Mouse (Mus musculus): Measurements from ENCODE around the gene Cldn34b2. TPM values are rescaled to one million over a fixed set of nuclear protein-coding genes. Genes with fewer than 3 reads are reported as not detected.
A peak's percentile ranks its signal among the peaks of the same experiment; 100 is the strongest.
"Not testable (repeated sequence)": the region's sequence is repeated elsewhere in the genome, so short reads cannot be mapped to it uniquely, and the experiment has no call there.

Cldn34b2 gene
- polyA plus RNA-seq, 1 experiment from 2014 or later: not detected

GRCm38 (mm10) chrX:155166313-155166712 lies 38.1 kb upstream of the Cldn34b2 start:
- Histone ChIP-seq H3K27ac (ENCODE audit: low read depth) (no peak overlapping the region), H3K4me2 (no peak overlapping the region), H3K36me3 (ENCODE audit: insufficient read depth) (no peaks in the 10 kb centered on the region), H3K4me3 (ENCODE audit: low read depth, low read length) (no peak overlapping the region), H3K9me3 (ENCODE audit: low read depth, low read length) (no peaks in the 10 kb centered on the region), H3K27me3 (ENCODE audit: insufficient read depth, low read length) (no peaks in the 10 kb centered on the region), H3K9ac (no peak overlapping the region), H3K4me1 (ENCODE audit: insufficient read depth) (no peaks in the 10 kb centered on the region)
- no peak for ATAC-seq (ENCODE audit: insufficient read depth)
- no peak for TF ChIP-seq CTCF (IDR thresholded peaks at IDR 0.05; ENCODE audit: low read depth)
- DNase-seq: no peak
- 67% methylated on average over 2 of the region's 2 CpGs for whole genome bisulfite sequencing

DNA sequence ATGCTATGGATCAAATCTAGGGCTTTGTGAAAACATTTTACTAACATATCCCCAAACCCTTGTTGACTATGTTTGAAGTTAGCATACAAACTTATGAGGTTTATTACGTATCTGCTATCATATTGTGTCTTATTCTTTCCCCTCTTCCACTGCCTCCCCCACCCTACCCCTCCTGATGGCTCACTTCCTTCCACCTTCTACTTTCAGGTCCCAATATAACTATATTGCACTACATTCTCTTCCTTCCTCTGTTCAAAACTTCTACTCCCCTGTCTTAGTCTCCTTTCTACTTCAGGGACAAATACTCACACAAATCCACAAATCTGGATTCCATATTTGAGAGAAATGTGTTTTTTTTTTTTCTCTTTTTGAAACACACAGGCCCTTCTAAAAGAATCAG lies 35.3 kb upstream of the Cldn34b2 start:
- Histone ChIP-seq H3K27me3 (ENCODE audit: insufficient read depth, low read length) (no peaks in the 10 kb centered on the region), H3K9me3 (ENCODE audit: low read depth, low read length) (no peaks in the 10 kb centered on the region), H3K9ac (no peak overlapping the region), H3K27ac (ENCODE audit: low read depth) (no peak overlapping the region), H3K36me3 (ENCODE audit: insufficient read depth) (no peaks in the 10 kb centered on the region), H3K4me1 (ENCODE audit: insufficient read depth) (no peaks in the 10 kb centered on the region), H3K4me2 (no peak overlapping the region), H3K4me3 (ENCODE audit: low read depth, low read length) (no peak overlapping the region)
- DNase-seq (no peak), ATAC-seq (ENCODE audit: insufficient read depth) (no peak)
- TF ChIP-seq CTCF (IDR thresholded peaks at IDR 0.05; ENCODE audit: low read depth): no peak
- WGBS: 39% methylated on average over 1 of the region's 1 CpGs

GRCm38 (mm10) chrX:155151868-155152267 lies 23.7 kb upstream of the Cldn34b2 start:
- Histone ChIP-seq H3K4me1 (ENCODE audit: insufficient read depth) (no peaks in the 10 kb centered on the region), H3K9ac (no peak overlapping the region), H3K27me3 (ENCODE audit: insufficient read depth, low read length) (no peaks in the 10 kb centered on the region), H3K4me2 (no peak overlapping the region), H3K27ac (ENCODE audit: low read depth) (no peak overlapping the region), H3K4me3 (ENCODE audit: low read depth, low read length) (no peak overlapping the region), H3K36me3 (ENCODE audit: insufficient read depth) (no peaks in the 10 kb centered on the region), H3K9me3 (ENCODE audit: low read depth, low read length) (no peaks in the 10 kb centered on the region)
- WGBS: 88% methylated on average over 1 of the region's 1 CpGs
- TF ChIP-seq CTCF (IDR thresholded peaks at IDR 0.05; ENCODE audit: low read depth): no peak
- DNase-seq (no peak), ATAC-seq (ENCODE audit: insufficient read depth) (no peak)

GRCm38 (mm10) chrX:155144718-155145117 lies 16.5 kb upstream of the Cldn34b2 start:
- Histone ChIP-seq H3K9ac (no peak overlapping the region), H3K36me3 (ENCODE audit: insufficient read depth) (no peaks in the 10 kb centered on the region), H3K27me3 (ENCODE audit: insufficient read depth, low read length) (no peaks in the 10 kb centered on the region), H3K9me3 (ENCODE audit: low read depth, low read length) (no peaks in the 10 kb centered on the region), H3K27ac (ENCODE audit: low read depth) (no peak overlapping the region), H3K4me3 (ENCODE audit: low read depth, low read length) (no peak overlapping the region), H3K4me1 (ENCODE audit: insufficient read depth) (no peaks in the 10 kb centered on the region), H3K4me2 (no peak overlapping the region)
- 12% methylated on average over 3 of the region's 3 CpGs for WGBS
- DNase-seq (peak; percentile 61), ATAC-seq (ENCODE audit: insufficient read depth) (peak; percentile 66; the same call in 1 of the 2 replicates)
- TF ChIP-seq CTCF (IDR thresholded peaks at IDR 0.05; ENCODE audit: low read depth): peak; percentile 58

DNA sequence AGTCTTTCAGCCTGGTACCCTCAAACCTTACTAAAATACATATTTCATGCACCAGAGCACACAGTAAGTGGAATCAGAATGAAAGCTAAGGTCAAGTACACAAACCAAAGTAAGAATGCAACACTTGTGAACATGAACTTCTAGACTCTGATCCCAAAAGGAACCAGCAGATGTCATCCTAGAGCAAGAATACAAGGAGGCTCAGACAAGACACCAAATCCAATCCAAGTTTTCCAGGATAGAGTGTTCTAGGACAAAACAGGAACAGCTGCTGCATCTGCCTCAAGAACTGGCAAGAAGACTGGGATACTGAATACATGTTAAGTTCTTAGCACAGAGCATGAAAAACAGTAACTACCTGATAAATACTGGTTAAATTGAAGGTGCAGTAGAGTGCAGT lies 30.2 kb downstream of the Cldn34b2 start:
- no peaks in the 10 kb centered on the region for H3K36me3 ChIP-seq (ENCODE audit: insufficient read depth)
- H3K4me3 ChIP-seq (ENCODE audit: low read depth, low read length): no peak overlapping the region
- no peak overlapping the region for H3K9ac ChIP-seq
- H3K27ac ChIP-seq (ENCODE audit: low read depth): no peak overlapping the region
- ATAC-seq (ENCODE audit: insufficient read depth): no peak
- H3K4me1 ChIP-seq (ENCODE audit: insufficient read depth): no peaks in the 10 kb centered on the region
- no peak overlapping the region for H3K4me2 ChIP-seq
- peak; percentile 45; the same call in 1 of the 2 replicates for TF ChIP-seq CTCF (IDR thresholded peaks at IDR 0.05; ENCODE audit: low read depth)
- no peaks in the 10 kb centered on the region for H3K9me3 ChIP-seq (ENCODE audit: low read depth, low read length)
- H3K27me3 ChIP-seq (ENCODE audit: insufficient read depth, low read length): no peaks in the 10 kb centered on the region
- DNase-seq: peak; percentile 43

- not testable (repeated sequence) for H3K4me1 ChIP-seq (ENCODE audit: insufficient read depth); H3K9ac ChIP-seq; H3K36me3 ChIP-seq (ENCODE audit: insufficient read depth); H3K9me3 ChIP-seq (ENCODE audit: low read depth, low read length); DNase-seq; H3K27me3 ChIP-seq (ENCODE audit: insufficient read depth, low read length); H3K4me3 ChIP-seq (ENCODE audit: low read depth, low read length); H3K4me2 ChIP-seq; H3K27ac ChIP-seq (ENCODE audit: low read depth); ATAC-seq (ENCODE audit: insufficient read depth)
- WGBS: 75% methylated on average over 2 of the region's 4 CpGs
Measured at GRCm38 (mm10) chrX:155093566-155093965, 34.6 kb downstream of the Cldn34b2 start, which contains the start of gene Magea2. Magea2 (minus strand) TSS chrX:155093666.

- DNase-seq; H3K4me3 ChIP-seq (ENCODE audit: low read depth, low read length); H3K36me3 ChIP-seq (ENCODE audit: insufficient read depth); H3K9me3 ChIP-seq (ENCODE audit: low read depth, low read length); H3K4me1 ChIP-seq (ENCODE audit: insufficient read depth); H3K27me3 ChIP-seq (ENCODE audit: insufficient read depth, low read length); H3K9ac ChIP-seq; H3K4me2 ChIP-seq; ATAC-seq (ENCODE audit: insufficient read depth); H3K27ac ChIP-seq (ENCODE audit: low read depth): not testable (repeated sequence)
- 93% methylated on average over 1 of the region's 2 CpGs for WGBS
Measured at GRCm38 (mm10) chrX:155089693-155090092, 38.5 kb downstream of the Cldn34b2 start, which contains the start of gene Magea1. Magea1 (minus strand) TSS chrX:155089793.

Other genes with a start within 250 kb of the Cldn34b2 start
- not detected in 2 replicates for gene Cldn34b1, start 238.1 kb downstream of the Cldn34b2 start, polyA plus RNA-seq (2014; fragmentation: Nextera tagmentation; extraction: Ambion mirVana)
- gene Magea6, start 192.4 kb downstream of the Cldn34b2 start, polyA plus RNA-seq (2014; fragmentation: Nextera tagmentation; extraction: Ambion mirVana): not detected in 2 replicates
- not detected in 2 replicates for gene Magea3, start 178.9 kb downstream of the Cldn34b2 start, polyA plus RNA-seq (2014; fragmentation: Nextera tagmentation; extraction: Ambion mirVana)
- gene Magea8, start 132.6 kb downstream of the Cldn34b2 start, polyA plus RNA-seq (2014; fragmentation: Nextera tagmentation; extraction: Ambion mirVana): not detected in 2 replicates
- not detected in 2 replicates for gene Magea5, start 65.3 kb downstream of the Cldn34b2 start, polyA plus RNA-seq (2014; fragmentation: Nextera tagmentation; extraction: Ambion mirVana)
- not detected in 2 replicates for gene Magea1, start 38.6 kb downstream of the Cldn34b2 start, polyA plus RNA-seq (2014; fragmentation: Nextera tagmentation; extraction: Ambion mirVana)
- not detected in 2 replicates for gene Magea2, start 34.7 kb downstream of the Cldn34b2 start, polyA plus RNA-seq (2014; fragmentation: Nextera tagmentation; extraction: Ambion mirVana)
- 110 and 129 TPM in 2 replicates for gene Sat1, start 88.0 kb upstream of the Cldn34b2 start, polyA plus RNA-seq (2014; fragmentation: Nextera tagmentation; extraction: Ambion mirVana)
- 46.1 and 46.8 TPM in 2 replicates for gene Acot9, start 134.0 kb upstream of the Cldn34b2 start, polyA plus RNA-seq (2014; fragmentation: Nextera tagmentation; extraction: Ambion mirVana)
- 385 and 389 TPM in 2 replicates for gene Prdx4, start 212.3 kb upstream of the Cldn34b2 start, polyA plus RNA-seq (2014; fragmentation: Nextera tagmentation; extraction: Ambion mirVana)

Measured in lung, embryonic 14.5 days (tissue).